Mouse (Mus musculus): ENCODE measurements at regions not wholly inside any gene's neighbourhood (a gene's known extent, or its start where the extent isn't known, plus 50 kb on each side); places are given as distances from the start of the nearest gene placed in this dataset.

- peak; percentile 17 for DNase-seq (ENCODE audit: low read depth, low spot score)
Observed at GRCm38 (mm10) chr14:76791811-76792571, 235.3 kb upstream of the Serp2 start.

- no peak for DNase-seq (ENCODE audit: low read depth, low spot score)
Observed at GRCm38 (mm10) chr14:76789376-76789775, 232.7 kb upstream of the Serp2 start.

GRCm38 (mm10) chr14:76787601-76788000, 230.9 kb upstream of the Serp2 start:
- DNase-seq (ENCODE audit: low read depth, low spot score) = no peak

- DNase-seq (ENCODE audit: low read depth, low spot score) = no peak
Observed at GRCm38 (mm10) chr14:76786214-76786613, 229.5 kb upstream of the Serp2 start.

- DNase-seq (ENCODE audit: low read depth, low spot score) = no peak
Observed at GRCm38 (mm10) chr14:76781524-76781880, 224.8 kb upstream of the Serp2 start.

GRCm38 (mm10) chr14:76780572-76781523, 224.2 kb upstream of the Serp2 start:
- DNase-seq (ENCODE audit: low read depth, low spot score) = no peak

- no peak for DNase-seq (ENCODE audit: low read depth, low spot score)
Observed at GRCm38 (mm10) chr14:76778541-76779399, 222.1 kb upstream of the Serp2 start.

GRCm38 (mm10) chr14:76775387-76775924, 218.8 kb upstream of the Serp2 start:
- DNase-seq (ENCODE audit: low read depth, low spot score) = no peak

- no peak for DNase-seq (ENCODE audit: low read depth, low spot score)
Observed at GRCm38 (mm10) chr14:76772781-76773438, 216.2 kb upstream of the Serp2 start.

GRCm38 (mm10) chr14:76770106-76770505, 213.4 kb upstream of the Serp2 start:
- no peak for DNase-seq (ENCODE audit: low read depth, low spot score)

GRCm38 (mm10) chr14:76767301-76767700, 210.6 kb upstream of the Serp2 start:
- no peak for DNase-seq (ENCODE audit: low read depth, low spot score)

- DNase-seq (ENCODE audit: low read depth, low spot score) = no peak
Observed at GRCm38 (mm10) chr14:76766186-76766713, 209.6 kb upstream of the Serp2 start.

GRCm38 (mm10) chr14:76765094-76765504, 208.4 kb upstream of the Serp2 start:
- no peak for DNase-seq (ENCODE audit: low read depth, low spot score)

- no peak for DNase-seq (ENCODE audit: low read depth, low spot score)
Observed at GRCm38 (mm10) chr14:76764390-76764796, 207.7 kb upstream of the Serp2 start.

GRCm38 (mm10) chr14:76763539-76763938, 206.8 kb upstream of the Serp2 start:
- DNase-seq (ENCODE audit: low read depth, low spot score) = no peak

GRCm38 (mm10) chr14:76762777-76763176, 206.1 kb upstream of the Serp2 start:
- no peak for DNase-seq (ENCODE audit: low read depth, low spot score)

- DNase-seq (ENCODE audit: low read depth, low spot score) = no peak
Observed at GRCm38 (mm10) chr14:76761691-76762090, 205.0 kb upstream of the Serp2 start.

- DNase-seq (ENCODE audit: low read depth, low spot score) = no peak
Observed at GRCm38 (mm10) chr14:76761274-76761673, 204.6 kb upstream of the Serp2 start.

- DNase-seq (ENCODE audit: low read depth, low spot score) = no peak
Observed at GRCm38 (mm10) chr14:76760509-76761023, 203.9 kb upstream of the Serp2 start.

GRCm38 (mm10) chr14:76759377-76759776, 202.7 kb upstream of the Serp2 start:
- DNase-seq (ENCODE audit: low read depth, low spot score) = no peak
